Mouse (Mus musculus) liver (tissue): ENCODE data around the gene Cpsf4.
"Not testable (repeated sequence)": the region's sequence is repeated elsewhere in the genome, so short reads cannot be mapped to it uniquely, and the experiment has no call there.

Source experiments
- DNase-seq: peaks from one replicate; pipeline ENCODE4 v3.0.0-alpha.2; 2020; ENCODE audit warnings: mixed read lengths

The Cpsf4 gene

DNA sequence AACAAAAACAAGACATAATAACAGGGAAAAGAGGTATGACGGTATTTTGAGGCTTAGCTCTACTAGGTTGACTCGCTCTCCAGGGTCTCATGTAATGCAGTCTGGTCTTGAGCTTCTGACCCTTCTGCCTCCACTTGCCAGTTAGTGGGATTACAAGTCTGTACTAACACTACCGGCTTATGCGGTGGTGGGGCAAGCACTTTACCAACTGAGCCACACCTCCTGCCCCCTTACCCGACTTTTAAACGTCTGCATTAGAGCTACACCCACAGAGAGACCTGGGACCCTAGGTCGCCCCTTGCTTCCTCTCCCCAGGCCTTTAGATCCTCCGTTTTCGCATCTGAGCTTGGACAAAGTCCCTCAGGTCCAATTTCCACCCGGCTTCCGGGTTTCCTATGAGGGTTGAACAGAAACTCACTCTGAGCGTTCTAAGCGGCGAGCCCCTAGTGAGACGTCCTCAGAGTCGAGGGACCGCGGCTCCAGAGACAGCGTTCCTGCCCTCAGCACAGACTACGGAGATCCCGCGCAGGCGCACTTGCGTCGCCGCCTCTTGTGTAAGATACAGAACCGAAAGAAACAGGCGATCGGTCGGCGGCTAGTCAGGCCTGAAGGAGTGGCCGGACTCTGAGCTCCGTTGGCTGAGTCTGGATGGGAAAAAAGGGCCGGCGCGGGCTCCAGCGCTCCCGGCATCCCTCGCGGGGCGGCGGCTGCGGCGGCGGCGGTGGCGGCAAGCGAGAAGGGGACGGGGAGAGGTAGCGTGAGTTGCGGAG, at the start of gene Cpsf4, which contains the start of gene Ptcd1:
Gene Cpsf4 (plus strand): TSS at position 678 of the 770 bp plus-strand sequence.
Gene Ptcd1 (minus strand): TSS at position 573 of the 770 bp plus-strand sequence.
- DNase-seq = peak; percentile 99

DNA sequence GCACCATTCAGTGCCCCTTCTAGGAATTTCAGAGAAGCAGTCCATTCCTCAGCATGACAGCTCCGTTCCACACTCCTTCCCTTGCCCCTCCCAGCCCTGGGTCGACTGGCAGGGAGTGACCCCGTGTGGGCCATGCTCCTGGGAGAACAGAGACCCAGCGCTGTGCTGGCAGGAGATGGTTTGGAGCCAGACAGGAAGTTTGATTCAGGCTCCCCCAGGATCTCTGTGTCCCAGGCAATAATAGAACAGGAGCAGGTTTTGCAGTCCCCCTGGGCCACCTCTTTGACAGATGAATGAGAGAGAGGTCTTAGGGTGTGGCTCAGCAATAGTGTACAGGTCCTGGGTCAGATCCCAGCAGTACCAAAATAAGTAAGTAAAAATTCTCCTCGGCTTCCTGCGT, 49.0 kb upstream of the Cpsf4 start:
- no peak for DNase-seq

DNA sequence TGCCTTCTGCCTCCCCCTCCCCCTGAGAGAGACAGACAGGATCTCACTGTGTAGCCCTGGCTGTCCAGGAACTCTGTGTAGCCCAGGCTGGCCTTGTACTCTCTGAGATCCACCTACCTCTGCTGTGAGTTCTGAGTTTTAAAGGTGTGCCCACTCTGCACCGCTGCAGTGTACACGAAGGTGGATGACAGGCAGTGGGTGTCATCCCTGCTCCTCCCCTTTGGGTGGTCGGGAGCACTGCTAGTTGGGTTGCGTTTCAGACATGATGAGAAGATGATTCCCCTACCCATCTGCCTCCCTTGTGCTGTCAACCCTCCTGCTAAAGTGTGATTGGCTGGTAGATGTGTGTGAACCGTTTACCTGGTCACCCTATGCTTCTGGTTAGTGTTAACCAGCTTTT, 48.6 kb upstream of the Cpsf4 start:
- no peak for DNase-seq

DNA sequence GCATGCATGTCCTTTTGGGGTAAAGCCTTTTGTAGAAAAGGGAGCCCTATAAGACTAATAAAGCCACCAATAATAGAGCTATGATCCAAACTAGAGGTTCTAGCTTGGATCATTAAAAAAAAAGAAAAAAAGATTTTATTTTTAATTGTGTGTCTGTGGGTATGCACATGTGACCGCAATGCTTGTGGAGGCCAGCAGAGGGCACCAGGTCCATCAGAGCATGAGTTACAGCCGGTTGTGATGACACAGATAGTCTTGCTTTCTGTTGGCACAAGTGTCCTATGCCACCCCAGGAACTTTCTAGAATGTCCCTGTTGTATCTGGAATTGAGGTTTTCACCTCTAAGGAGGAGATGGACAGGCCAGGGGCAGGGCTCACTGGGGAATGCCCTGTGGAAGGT, 47.6 kb upstream of the Cpsf4 start:
- peak; percentile 40 for DNase-seq

DNA sequence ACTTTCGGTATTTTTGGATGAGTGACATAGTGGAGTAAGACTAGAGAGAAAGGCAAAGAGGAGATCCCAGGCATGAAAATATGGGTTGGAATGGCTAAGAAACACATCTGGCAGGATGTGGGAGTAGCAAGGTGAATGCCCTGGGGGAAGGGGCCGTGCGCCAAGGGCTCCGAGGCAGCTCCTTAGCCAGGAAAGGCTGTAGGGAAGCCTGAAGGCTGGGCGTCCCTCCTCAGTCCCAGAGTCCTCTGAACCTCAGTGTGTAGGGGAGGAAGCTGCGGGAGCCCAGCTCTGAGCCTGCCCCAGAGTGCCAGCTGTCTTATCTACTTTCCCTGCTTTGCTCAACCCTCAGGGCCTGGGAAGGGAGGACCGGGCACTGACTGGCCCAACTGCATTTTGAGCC, 46.1 kb upstream of the Cpsf4 start:
- DNase-seq = no peak

DNA sequence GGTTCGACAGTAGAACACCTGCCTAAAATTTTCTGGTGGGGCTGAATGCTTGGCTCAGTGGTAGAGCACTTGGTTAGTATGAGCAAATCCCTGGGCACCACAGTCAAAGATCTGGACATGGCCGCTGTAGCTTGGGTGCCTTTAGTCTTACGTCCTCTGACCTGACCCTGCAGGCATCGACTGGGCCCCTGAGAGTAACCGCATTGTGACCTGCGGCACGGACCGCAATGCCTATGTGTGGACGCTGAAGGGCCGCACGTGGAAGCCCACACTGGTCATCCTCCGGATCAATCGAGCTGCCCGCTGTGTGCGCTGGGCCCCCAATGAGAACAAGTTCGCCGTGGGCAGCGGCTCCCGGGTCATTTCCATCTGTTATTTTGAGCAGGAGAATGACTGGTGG, 43.6 kb upstream of the Cpsf4 start:
- DNase-seq = no peak

DNA sequence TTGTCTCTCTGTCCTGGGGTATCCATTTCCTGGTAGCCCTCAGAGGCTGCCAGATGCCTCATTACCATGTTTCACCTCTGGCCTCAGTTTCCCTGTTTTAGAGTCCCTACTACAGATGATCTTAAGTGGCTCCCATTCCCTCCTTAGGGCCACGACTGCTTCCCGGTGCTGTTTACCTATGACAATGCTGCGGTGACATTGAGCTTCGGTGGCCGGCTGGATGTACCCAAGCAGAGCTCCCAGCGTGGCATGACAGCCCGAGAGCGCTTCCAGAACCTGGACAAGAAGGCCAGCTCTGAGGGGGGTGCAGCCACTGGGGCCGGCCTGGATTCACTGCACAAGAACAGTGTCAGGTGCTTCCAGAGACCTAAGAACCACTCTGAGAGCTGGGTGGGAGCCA, 40.4 kb upstream of the Cpsf4 start:
- DNase-seq = no peak

DNA sequence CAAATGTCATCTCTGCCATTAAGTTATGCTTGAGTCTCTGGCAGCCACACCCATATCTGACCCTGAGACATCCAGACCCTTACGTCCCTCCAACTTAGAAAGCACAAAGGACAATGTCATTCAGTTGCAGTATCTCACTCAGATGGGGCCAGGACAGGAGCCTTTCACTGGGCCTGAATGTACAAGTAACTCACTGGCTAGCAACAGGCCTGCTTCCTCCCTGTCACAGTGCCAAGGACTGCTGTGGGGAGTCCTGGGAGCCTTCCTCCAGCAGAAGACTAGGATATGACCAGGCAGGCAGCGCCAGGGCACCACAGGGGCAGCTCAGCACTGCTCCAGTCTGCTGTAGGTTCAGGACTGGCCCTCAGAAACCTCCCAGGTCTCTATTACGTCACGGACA, 37.9 kb upstream of the Cpsf4 start:
- no peak for DNase-seq

DNA sequence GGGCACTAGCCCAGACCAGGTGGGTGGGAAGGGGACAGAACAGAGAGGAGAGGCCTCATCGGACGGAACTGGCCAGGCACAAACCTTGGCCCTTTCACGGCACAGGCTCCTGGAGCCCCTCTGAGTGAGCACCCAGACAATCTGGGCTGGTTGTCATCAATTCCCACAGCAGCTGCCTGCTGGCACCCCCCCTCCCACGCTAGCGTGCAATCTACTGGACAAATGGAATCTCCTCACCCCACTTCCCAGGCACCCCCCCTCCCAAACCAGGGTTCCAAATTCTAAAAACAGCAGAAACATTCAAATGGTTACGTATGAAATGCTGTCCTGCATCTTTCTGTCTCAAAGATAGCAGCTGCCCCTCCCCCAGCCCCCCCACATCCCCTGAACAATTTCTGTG, 37.2 kb upstream of the Cpsf4 start:
- DNase-seq = not testable (repeated sequence)

DNA sequence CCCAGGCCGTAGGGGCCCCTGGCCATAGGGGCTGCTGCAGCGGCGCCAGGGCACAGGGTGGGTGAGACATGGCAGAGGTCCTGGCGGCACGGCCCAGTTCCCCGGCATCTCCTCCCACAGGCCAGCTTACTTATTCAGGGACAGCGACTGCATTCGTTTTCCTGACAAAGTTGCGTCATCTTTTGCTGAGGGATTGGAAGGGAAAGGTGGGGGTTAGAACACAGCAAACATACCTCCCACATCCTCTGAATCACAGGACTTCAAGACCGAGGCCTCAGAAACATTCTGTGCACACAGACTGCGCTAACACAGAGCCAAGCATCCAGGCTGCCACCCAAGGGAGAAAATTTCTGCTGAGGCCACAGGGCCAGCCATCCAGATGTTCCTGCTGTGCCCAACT, 36.8 kb upstream of the Cpsf4 start:
- no peak for DNase-seq

DNA sequence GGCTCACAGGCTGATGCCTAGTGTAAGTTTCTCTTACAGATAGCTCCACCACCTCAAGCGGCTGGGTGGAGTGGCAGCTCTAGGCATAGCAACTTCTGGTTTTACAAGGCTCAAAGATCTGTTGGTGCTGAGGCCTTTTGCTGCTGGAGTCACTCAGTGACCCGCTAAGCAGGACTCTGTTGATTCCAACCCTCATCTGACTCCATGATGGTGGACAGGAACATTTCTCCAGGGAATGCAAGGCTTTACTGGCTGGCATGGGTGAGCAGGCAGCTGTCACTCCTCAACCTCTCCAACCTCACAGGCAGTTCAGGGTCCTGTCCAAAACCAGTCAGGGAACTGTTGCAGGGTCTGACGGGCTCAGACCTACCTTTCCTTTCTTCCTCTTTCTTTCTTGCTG, 36.0 kb upstream of the Cpsf4 start:
- DNase-seq = no peak

DNA sequence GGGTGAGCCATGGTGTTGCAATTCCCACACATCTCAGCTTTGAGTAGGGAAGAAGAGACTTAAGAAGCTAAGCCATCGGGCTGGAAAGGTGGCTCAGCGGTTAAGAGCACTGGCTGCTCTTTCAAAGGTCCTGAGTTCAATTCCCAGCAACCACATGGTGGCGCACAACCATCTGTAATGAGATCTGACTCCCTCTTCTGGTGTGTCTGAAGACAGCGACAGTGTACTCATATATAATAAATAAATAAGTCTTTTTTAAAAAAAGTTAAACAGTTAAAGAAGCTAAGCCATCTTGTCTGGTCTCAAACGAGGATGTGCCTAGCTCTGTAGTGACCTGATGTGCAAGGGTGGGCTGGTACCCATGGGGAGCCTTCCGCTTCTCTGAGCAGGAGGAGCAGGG, 33.7 kb upstream of the Cpsf4 start:
- not testable (repeated sequence) for DNase-seq

DNA sequence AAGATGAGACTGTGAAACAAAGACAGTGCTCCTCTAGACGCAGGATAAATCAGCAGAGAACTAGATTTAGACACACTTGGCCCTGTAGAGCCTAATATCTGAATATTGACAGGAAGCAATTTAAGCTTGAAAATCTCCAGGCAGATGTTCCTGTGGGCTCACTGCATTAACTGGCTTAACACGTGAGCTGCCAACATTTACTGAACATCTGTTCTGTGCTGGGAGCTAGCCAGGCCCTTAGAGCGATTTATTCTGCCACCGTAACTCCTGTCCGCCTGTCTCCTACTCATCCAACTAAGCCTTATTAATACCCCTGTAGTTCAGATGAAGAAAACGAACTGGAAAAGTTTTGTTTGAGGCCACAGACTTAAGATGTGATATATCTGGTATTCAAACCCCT, 28.2 kb upstream of the Cpsf4 start:
- DNase-seq = no peak

DNA sequence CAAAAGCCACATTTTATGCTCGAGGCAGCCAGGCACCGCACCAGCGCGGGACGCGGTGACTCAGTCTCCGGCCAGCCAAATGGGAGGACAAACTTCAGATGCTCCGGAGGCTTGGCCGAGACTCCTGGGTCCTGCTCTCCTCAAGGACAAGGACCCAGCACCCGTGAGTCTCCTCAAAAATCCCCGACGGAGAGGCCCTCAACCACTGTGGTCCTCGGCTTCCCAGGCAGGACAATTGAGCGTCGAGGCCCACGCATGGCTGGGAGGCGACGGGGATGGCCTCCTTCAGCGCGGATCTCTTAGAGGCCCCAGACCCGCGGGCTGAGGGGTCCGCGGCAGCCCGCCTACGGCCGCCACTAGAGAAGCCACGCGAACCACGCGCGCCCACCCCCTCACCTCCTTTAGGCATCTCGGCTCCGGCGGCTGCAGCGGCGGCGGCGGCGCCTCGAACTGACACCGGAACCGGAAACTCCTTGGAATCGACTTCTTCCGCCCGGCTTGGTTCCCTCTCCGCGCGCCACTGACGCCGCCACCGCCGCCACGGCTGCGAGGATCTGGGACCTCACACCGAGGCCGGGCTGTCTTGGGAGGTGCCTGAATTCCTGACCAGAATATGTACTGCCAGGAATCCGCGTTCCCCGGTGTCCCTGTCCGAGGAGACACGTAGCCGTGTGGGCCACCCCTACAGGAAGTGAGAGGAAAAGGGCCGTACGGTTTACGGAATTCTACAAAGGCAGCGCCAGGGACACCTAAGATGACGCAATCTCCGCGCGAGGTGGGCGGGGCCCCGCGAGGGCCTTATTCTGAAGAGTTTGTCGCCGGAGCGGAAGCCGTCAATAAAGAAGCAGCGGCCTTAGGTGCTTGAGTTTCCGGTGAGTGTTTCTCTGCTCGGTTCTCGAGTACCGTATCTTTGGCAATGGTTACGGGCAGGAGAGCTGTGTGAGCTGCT, 27.2 kb upstream of the Cpsf4 start, which contains the start of the genes Pdap1 and Bud31:
Gene Pdap1 (minus strand): TSS at position 668 of the 949 bp plus-strand sequence.
Gene Bud31 (plus strand): TSS at position 792 of the 949 bp plus-strand sequence.
- peak; percentile 95 for DNase-seq

DNA sequence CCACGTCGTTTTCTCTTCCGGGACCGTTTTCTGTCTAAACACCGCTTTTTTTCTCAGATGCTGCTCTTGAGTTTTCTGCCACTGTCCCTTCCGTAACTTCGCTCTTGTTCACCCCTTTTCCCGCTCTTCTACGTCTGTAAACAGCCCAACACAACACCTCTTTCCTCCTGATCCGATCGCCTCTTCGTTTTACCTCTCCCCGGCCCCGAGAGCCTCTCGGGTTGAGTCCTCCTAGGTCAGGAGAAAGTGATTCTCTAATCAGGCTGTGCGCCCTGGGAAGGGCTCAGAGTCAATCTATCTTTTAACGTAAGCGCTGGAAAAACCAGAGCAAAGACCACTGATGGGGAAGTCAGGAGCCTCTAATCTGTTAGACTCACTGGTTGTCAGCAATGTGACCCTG, 26.4 kb upstream of the Cpsf4 start:
- DNase-seq = peak; percentile 40

DNA sequence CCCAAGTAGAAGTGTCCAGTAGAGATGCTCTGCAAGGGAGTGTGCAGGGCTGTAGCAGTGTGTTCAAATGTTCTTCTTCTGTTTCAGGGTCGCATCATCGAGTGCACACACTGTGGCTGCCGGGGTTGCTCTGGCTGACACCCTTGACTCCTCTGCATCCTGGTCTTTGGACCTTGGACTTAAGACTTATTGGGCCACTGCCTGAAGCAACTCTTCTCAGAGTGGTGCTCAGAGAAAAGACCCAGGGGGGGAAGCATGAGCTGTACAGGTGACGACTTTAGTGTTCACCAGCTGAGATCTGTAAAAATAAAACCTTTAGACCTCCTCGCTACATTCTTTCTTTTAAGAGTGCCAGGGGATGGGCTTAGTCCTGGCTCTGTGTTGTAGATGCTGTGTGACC, 19.3 kb upstream of the Cpsf4 start:
- no peak for DNase-seq

DNA sequence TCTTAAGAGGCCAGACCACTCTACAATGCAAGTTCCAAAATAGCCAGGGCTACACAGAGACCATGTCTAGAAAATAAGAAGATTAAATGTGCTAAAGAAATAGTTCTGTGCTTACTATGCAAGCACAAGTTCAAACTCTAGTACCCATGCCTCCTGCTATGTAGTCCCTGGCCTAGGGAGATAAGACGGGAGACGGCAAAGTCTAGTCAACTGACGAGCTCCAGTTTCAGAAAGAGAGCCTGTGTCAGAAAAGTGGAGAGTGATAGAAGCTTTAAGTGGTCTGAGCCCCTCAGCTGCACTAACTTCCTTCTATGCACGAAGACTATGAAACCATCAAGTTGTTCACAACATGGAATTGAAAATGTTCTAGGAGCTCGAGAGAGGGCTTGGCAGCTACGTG, 17.7 kb upstream of the Cpsf4 start:
- DNase-seq = no peak

DNA sequence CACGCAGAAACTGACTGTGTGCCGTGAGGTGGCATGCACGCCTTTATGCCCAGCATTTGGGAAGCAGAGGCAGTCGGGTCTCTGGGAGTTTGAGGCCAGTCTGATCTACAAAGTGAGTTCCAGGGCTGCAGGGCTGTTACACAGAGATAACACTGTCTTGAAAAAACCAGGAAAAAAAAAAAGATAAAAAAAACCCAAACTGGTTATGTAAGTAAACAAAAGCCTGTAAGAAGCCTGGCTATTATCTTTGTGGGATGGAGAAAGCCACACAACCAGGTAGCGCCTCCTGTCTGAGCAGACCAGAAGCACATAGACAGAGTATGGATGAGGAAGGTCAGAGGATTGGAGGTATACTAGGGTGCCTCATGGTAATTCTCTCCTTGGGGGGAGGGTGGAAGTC, 14.3 kb upstream of the Cpsf4 start:
- DNase-seq = peak; percentile 41

DNA sequence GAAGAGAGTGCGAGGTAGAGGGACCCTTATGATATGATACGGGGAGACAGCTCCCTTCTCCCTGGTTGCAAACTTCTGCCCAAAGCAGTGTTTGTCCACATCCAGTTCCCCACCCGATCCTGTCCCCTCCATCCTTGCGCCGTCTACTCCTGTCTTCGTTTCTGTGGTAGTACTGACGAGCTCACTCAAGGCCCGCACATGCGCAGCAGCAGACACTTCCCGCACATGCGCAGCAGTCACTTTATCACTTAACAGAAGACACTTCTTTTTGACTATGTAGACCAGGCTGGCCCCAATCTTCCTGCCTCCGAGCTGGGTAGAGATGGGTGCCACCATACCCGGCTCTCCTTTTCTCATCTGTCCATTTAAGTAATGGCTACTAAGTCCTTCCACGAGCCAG, 5.7 kb upstream of the Cpsf4 start:
- no peak for DNase-seq

DNA sequence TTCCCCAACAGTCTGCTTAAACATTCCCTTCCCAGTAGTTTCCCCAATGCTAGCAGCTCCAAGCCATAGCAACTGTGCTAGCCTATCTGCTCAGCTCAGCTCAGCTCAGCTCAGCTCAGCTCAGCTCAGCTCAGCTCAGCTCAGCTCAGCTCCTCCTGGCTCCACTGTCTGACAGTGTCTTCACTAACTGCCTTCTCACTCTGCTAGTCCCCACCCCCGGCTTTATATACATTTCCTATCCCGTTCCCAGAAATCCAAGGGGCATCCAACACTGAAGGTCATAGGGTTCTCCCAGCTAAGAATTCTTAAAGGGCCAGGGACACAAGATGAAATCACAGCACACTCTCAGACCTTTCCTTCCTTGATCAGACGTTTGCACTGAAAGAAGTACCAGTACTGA, 2.3 kb upstream of the Cpsf4 start:
- no peak for DNase-seq

DNA sequence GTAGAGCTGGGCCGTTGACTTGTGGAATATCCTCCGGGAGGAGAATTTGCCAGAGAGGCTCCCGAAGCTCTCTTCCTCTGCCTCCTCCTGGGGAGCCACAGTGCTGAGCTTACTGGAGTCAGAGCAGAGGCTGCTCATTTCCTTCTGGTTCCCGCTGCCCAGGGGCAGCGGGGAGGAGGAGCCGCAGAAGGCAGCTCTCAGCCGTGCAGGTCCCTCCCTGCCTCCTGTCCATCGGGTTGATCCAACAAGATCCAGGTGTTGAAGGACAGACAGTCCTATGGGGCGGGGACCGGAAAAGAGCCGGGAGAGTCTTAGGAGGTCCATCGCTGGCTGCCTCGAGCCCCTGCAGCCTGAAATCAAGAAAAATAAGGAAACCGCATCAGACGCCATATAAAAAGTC, 1.8 kb upstream of the Cpsf4 start:
- DNase-seq = no peak

DNA sequence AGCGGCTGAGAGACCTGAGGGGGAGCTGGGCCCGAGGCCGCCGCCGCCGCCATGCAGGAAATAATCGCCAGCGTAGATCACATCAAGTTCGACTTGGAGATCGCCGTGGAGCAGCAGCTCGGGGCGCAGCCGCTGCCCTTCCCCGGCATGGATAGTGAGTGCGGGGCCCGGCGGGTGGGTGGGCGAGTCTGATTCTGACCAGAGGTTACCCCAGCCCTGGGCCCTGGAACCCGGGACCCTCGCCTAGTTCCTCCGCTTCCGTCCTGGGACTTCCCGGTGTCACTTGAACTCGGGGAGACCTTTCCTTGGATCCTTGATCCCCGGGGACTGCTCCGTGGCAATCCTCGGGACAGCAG, 271 bp downstream of the Cpsf4 start:
- DNase-seq = peak; percentile 27

DNA sequence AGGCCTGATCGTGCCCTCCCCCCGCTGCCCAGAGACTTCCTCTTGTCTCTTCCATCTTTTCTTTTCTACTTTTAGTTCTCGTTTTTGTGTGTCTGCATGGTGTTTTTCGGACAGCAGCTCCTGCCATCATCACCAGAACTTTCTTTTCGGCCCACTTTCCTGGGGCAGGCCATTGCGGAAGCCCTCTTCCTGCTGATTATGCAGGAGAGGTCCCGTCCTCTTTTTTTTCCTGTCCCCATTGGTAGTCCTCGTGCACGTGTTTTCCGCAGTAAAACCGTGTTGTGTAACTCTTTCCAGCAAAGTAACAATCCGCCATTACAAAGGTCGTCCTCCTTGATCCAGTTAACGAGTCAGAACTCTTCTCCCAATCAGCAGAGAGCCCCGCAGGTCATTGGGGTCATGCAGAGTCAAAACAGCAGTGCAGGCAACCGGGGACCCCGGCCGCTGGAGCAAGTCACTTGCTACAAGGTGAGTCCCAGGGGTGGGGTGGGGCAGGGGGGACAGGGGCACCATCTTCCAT, 11.5 kb downstream of the Cpsf4 start:
- DNase-seq = no peak

DNA sequence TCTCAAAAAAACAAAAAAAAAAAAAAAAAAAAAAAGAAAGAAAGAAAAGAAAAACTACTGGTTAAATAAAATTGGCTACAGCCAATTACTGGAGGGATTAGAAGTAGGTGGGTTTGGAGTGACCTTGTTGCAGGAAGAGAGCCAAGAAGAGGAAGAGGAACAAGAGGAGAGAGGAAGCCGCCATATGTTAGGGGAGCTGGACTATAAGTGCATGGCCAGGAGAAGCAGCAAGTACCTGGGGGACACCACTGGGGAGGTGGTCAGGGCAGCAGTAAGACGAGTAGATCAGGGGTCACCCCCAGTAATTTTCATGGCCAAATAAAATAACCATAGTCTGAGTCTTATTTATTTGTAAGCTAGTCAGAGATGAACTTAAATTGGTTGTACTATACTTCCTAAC, 18.2 kb downstream of the Cpsf4 start:
- DNase-seq = no peak
